ENCODE assay signal across 19 mouse cellular contexts in genomic region chr4:47075054-47075453, GRCm38 (mm10). TPM values are rescaled to one million over a fixed set of nuclear protein-coding genes. Genes with fewer than 3 reads are reported as not detected.
DNase-seq lines count a peak whose midpoint lies in the region; ATAC-seq and TF ChIP-seq lines count a peak whose summit lies in the region.
"Had no signal": no experiment of that assay in that cellular context is flagged by ENCODE, and none has a peak within 500 bp of the region (broad histone marks: within the 10 kb centered on the region; RNA-seq: fewer than 3 reads in every experiment).

No protein-coding gene starts in this region.

- peak; percentile 39 for DNase-seq in embryonic facial prominence, embryonic 14.5 days (ENCODE audit: low spot score)
- DNase-seq in embryonic facial prominence, embryonic 10.5 days (ENCODE audit: low spot score): no peak
- peak; percentile 67 for DNase-seq in lung, postnatal 0 days (ENCODE audit: low spot score)
- DNase-seq in lung, adult 2 months: no peak
- DNase-seq in cerebellum, postnatal 14 days: no peak
- DNase-seq: adrenal gland, postnatal 25 days; cerebellum, adult 9-10 months; forebrain, postnatal 0 days; kidney, adult 2 months; kidney, postnatal 14 days; midbrain, embryonic 14.5 days; right cerebral cortex, postnatal 14 days had no signal

- no peak overlapping the region for H3K27ac ChIP-seq in embryonic facial prominence, embryonic 14.5 days (replicated peaks; ENCODE audit: low read depth, low read length)
- no peak overlapping the region for H3K27ac ChIP-seq in embryonic facial prominence, embryonic 10.5 days (replicated peaks)
- no peak overlapping the region for H3K27ac ChIP-seq in lung, postnatal 0 days (ENCODE audit: low read length)
- no peak overlapping the region for H3K27ac ChIP-seq in intestine, embryonic 16.5 days (ENCODE audit: low read length)
- peak overlapping the region; percentile 57; the same call in 1 of the 2 replicates for H3K27ac ChIP-seq in stomach, embryonic 15.5 days
- no peak overlapping the region for H3K27ac ChIP-seq in hindbrain, embryonic 12.5 days
- H3K27ac ChIP-seq: hindbrain, embryonic 10.5 days; hindbrain, postnatal 0 days had no signal

- H3K9ac ChIP-seq in embryonic facial prominence, embryonic 14.5 days (ENCODE audit: low read depth, low read length): no peak overlapping the region
- no peak overlapping the region for H3K9ac ChIP-seq in lung, postnatal 0 days (replicated peaks; ENCODE audit: low read depth)
- no peak overlapping the region for H3K9ac ChIP-seq in intestine, embryonic 16.5 days (ENCODE audit: low read depth, low read length)
- no peak overlapping the region for H3K9ac ChIP-seq in stomach, embryonic 15.5 days
- H3K9ac ChIP-seq in hindbrain, embryonic 12.5 days: no peak overlapping the region
- H3K9ac ChIP-seq: forebrain, postnatal 0 days had no signal

- 27% methylated on average over 2 of the region's 2 CpGs for whole genome bisulfite sequencing in embryonic facial prominence, embryonic 14.5 days
- 38% methylated on average over 2 of the region's 2 CpGs for WGBS in embryonic facial prominence, embryonic 10.5 days
- WGBS in lung, postnatal 0 days: 10% methylated on average over 2 of the region's 2 CpGs
- 39% methylated on average over 2 of the region's 2 CpGs for WGBS in lung, adult 2 months
- WGBS in intestine, embryonic 16.5 days: 33% methylated on average over 2 of the region's 2 CpGs
- 25% methylated on average over 2 of the region's 2 CpGs for WGBS in stomach, embryonic 15.5 days
- 44% methylated on average over 2 of the region's 2 CpGs for WGBS in hindbrain, embryonic 12.5 days

- H3K36me3 ChIP-seq in embryonic facial prominence, embryonic 14.5 days (ENCODE audit: control insufficient read depth, insufficient read depth, low read length): no peaks in the 10 kb centered on the region
- H3K36me3 ChIP-seq in embryonic facial prominence, embryonic 10.5 days (replicated peaks): no peaks in the 10 kb centered on the region
- no peaks in the 10 kb centered on the region for H3K36me3 ChIP-seq in lung, postnatal 0 days (ENCODE audit: insufficient read depth, low read length)
- H3K36me3 ChIP-seq in intestine, embryonic 16.5 days (ENCODE audit: control insufficient read depth, insufficient read depth, low read length): no peaks in the 10 kb centered on the region
- H3K36me3 ChIP-seq in stomach, embryonic 15.5 days: no peaks in the 10 kb centered on the region
- no peaks in the 10 kb centered on the region for H3K36me3 ChIP-seq in hindbrain, embryonic 12.5 days
- H3K36me3 ChIP-seq: hindbrain, embryonic 10.5 days had no signal

- H3K4me3 ChIP-seq in embryonic facial prominence, embryonic 14.5 days (ENCODE audit: low read depth, low read length): no peak overlapping the region
- no peak overlapping the region for H3K4me3 ChIP-seq in embryonic facial prominence, embryonic 10.5 days
- no peak overlapping the region for H3K4me3 ChIP-seq in lung, postnatal 0 days (ENCODE audit: low read depth, low read length)
- H3K4me3 ChIP-seq in lung, adult 2 months (replicated peaks; ENCODE audit: extremely low read depth, low read depth, low read length): no peak overlapping the region
- no peak overlapping the region for H3K4me3 ChIP-seq in intestine, embryonic 16.5 days (ENCODE audit: low read length)
- H3K4me3 ChIP-seq in stomach, embryonic 15.5 days (replicated peaks): no peak overlapping the region
- no peak overlapping the region for H3K4me3 ChIP-seq in hindbrain, embryonic 12.5 days
- H3K4me3 ChIP-seq: hindbrain, embryonic 10.5 days; megakaryocyte, embryonic 14.5 days had no signal

- no peaks in the 10 kb centered on the region for H3K27me3 ChIP-seq in embryonic facial prominence, embryonic 14.5 days (replicated peaks; ENCODE audit: control insufficient read depth, insufficient read depth, low read length)
- no peaks in the 10 kb centered on the region for H3K27me3 ChIP-seq in embryonic facial prominence, embryonic 10.5 days (replicated peaks; ENCODE audit: low read depth, poor library complexity, severe bottlenecking)
- no peaks in the 10 kb centered on the region for H3K27me3 ChIP-seq in lung, postnatal 0 days (replicated peaks; ENCODE audit: insufficient read depth, low read length)
- H3K27me3 ChIP-seq in intestine, embryonic 16.5 days (replicated peaks; ENCODE audit: control insufficient read depth, insufficient read depth, low read length): no peaks in the 10 kb centered on the region
- H3K27me3 ChIP-seq in stomach, embryonic 15.5 days (replicated peaks): no peaks in the 10 kb centered on the region
- H3K27me3 ChIP-seq in hindbrain, embryonic 12.5 days: no peaks in the 10 kb centered on the region

- no peak for TF ChIP-seq POLR2A in lung, adult 2 months (IDR thresholded peaks at IDR 0.05; ENCODE audit: borderline replicate concordance, extremely low read depth, low read depth, low read length)

- H3K9me3 ChIP-seq in embryonic facial prominence, embryonic 14.5 days (ENCODE audit: control insufficient read depth, low read length): no peaks in the 10 kb centered on the region
- peaks cover 3% of the 10 kb centered on the region; the same call in 1 of the 2 replicates for H3K9me3 ChIP-seq in embryonic facial prominence, embryonic 10.5 days
- no peaks in the 10 kb centered on the region for H3K9me3 ChIP-seq in lung, postnatal 0 days (ENCODE audit: low read length)
- H3K9me3 ChIP-seq in intestine, embryonic 16.5 days (ENCODE audit: control insufficient read depth, low read length): no peaks in the 10 kb centered on the region
- no peaks in the 10 kb centered on the region for H3K9me3 ChIP-seq in stomach, embryonic 15.5 days
- H3K9me3 ChIP-seq in hindbrain, embryonic 12.5 days (replicated peaks): no peaks in the 10 kb centered on the region
- H3K9me3 ChIP-seq: hindbrain, embryonic 10.5 days; megakaryocyte, embryonic 14.5 days had no signal

- ATAC-seq in embryonic facial prominence, embryonic 14.5 days (ENCODE audit: low read depth): peak; percentile 41
- peak; percentile 86 for ATAC-seq in lung, postnatal 0 days
- ATAC-seq in intestine, embryonic 16.5 days: peak; percentile 53
- peak; percentile 92 for ATAC-seq in stomach, embryonic 15.5 days (ENCODE audit: insufficient read depth, low FRiP score, low read depth)
- ATAC-seq in hindbrain, embryonic 12.5 days (ENCODE audit: low FRiP score): no peak
- ATAC-seq: CD4-positive, CD25-positive, alpha-beta regulatory T cell, adult 4 months; forebrain, postnatal 0 days; hindbrain, postnatal 0 days had no signal

- no peak overlapping the region for H3K4me2 ChIP-seq in embryonic facial prominence, embryonic 14.5 days (ENCODE audit: low read depth, low read length)
- no peak overlapping the region for H3K4me2 ChIP-seq in lung, postnatal 0 days (replicated peaks; ENCODE audit: low read depth, low read length)
- H3K4me2 ChIP-seq in intestine, embryonic 16.5 days (ENCODE audit: low read depth, low read length): no peak overlapping the region
- H3K4me2 ChIP-seq in stomach, embryonic 15.5 days: no peak overlapping the region
- H3K4me2 ChIP-seq in hindbrain, embryonic 12.5 days (replicated peaks): no peak overlapping the region

- no peak for TF ChIP-seq CTCF in lung, postnatal 0 days (IDR thresholded peaks at IDR 0.05)
- TF ChIP-seq CTCF in lung, adult 2 months (IDR thresholded peaks at IDR 0.05; ENCODE audit: insufficient read depth, low read length): no peak

- no peak for TF ChIP-seq EP300 in lung, postnatal 0 days (IDR thresholded peaks at IDR 0.05)

- H3K4me1 ChIP-seq in embryonic facial prominence, embryonic 14.5 days (ENCODE audit: control insufficient read depth, insufficient read depth, low read length): no peaks in the 10 kb centered on the region
- H3K4me1 ChIP-seq in embryonic facial prominence, embryonic 10.5 days: no peaks in the 10 kb centered on the region
- no peaks in the 10 kb centered on the region for H3K4me1 ChIP-seq in lung, postnatal 0 days (ENCODE audit: insufficient read depth, low read depth, low read length)
- no peaks in the 10 kb centered on the region for H3K4me1 ChIP-seq in lung, adult 2 months (ENCODE audit: control insufficient read depth, insufficient read depth, low read length)
- 0 out of 2 replicates have a peak, but pooled peaks cover 3% of the 10 kb centered on the region for H3K4me1 ChIP-seq in intestine, embryonic 16.5 days (ENCODE audit: control insufficient read depth, insufficient read depth, low read length)
- no peaks in the 10 kb centered on the region for H3K4me1 ChIP-seq in stomach, embryonic 15.5 days
- H3K4me1 ChIP-seq in hindbrain, embryonic 12.5 days: no peaks in the 10 kb centered on the region
- H3K4me1 ChIP-seq: hindbrain, embryonic 10.5 days; megakaryocyte, embryonic 14.5 days had no signal

RNA-seq across cellular contexts. Expression of gene Galnt12, which starts 16.7 kb away (rescaled TPM):
- 4.5 and 6.4 TPM in 2 replicates for polyA plus RNA-seq in embryonic facial prominence, embryonic 14.5 days (2014; fragmentation: Nextera tagmentation; extraction: Ambion mirVana)
- 3.1 and 3.4 TPM in 2 replicates for polyA plus RNA-seq in embryonic facial prominence, embryonic 10.5 days (2016; fragmentation: Nextera tagmentation; extraction: Ambion mirVana)
- polyA plus RNA-seq in lung, postnatal 0 days (2015; fragmentation: Nextera tagmentation; extraction: Ambion mirVana): 2.9 and 3.2 TPM in 2 replicates
- polyA plus RNA-seq in lung, adult 2 months (2012; rRNA removed): 3.3 and 3.8 TPM in 2 replicates
- 21.0 and 21.4 TPM in 2 replicates for polyA plus RNA-seq in intestine, embryonic 16.5 days (2015; fragmentation: Nextera tagmentation; extraction: Ambion mirVana)
- 32.2 and 34.4 TPM in 2 replicates for polyA plus RNA-seq in stomach, embryonic 15.5 days (2015; fragmentation: Nextera tagmentation; extraction: Ambion mirVana)
- 2.3 and 3.4 TPM in 2 replicates for polyA plus RNA-seq in hindbrain, embryonic 12.5 days (2016; fragmentation: Nextera tagmentation; extraction: Ambion mirVana)

RNA-seq across cellular contexts. Expression of gene Anks6, which starts 17.8 kb away (rescaled TPM):
- 5.9 and 6.3 TPM in 2 replicates for polyA plus RNA-seq in embryonic facial prominence, embryonic 14.5 days (2014; fragmentation: Nextera tagmentation; extraction: Ambion mirVana)
- 4.3 and 4.8 TPM in 2 replicates for polyA plus RNA-seq in embryonic facial prominence, embryonic 10.5 days (2016; fragmentation: Nextera tagmentation; extraction: Ambion mirVana)
- 1.4 TPM in 2 replicates for polyA plus RNA-seq in lung, postnatal 0 days (2015; fragmentation: Nextera tagmentation; extraction: Ambion mirVana)
- 4.7 and 6.5 TPM in 2 replicates for polyA plus RNA-seq in lung, adult 2 months (2012; rRNA removed)
- 1.1 and 1.4 TPM in 2 replicates for polyA plus RNA-seq in intestine, embryonic 16.5 days (2015; fragmentation: Nextera tagmentation; extraction: Ambion mirVana)
- polyA plus RNA-seq in stomach, embryonic 15.5 days (2015; fragmentation: Nextera tagmentation; extraction: Ambion mirVana): 4.5 and 5.0 TPM in 2 replicates
- polyA plus RNA-seq in hindbrain, embryonic 12.5 days (2016; fragmentation: Nextera tagmentation; extraction: Ambion mirVana): 6.6 and 7.5 TPM in 2 replicates
- polyA plus RNA-seq: CD4-positive, CD25-positive, alpha-beta regulatory T cell, adult 4 months had no signal

Comparison
In these comparisons a context has a peak if more than half of its experiments do, and no peak if none do; other contexts are left out.
1. DNase-seq: peak in embryonic facial prominence, embryonic 14.5 days (single experiment) and lung, postnatal 0 days (single experiment); none in embryonic facial prominence, embryonic 10.5 days (single experiment), lung, adult 2 months (single experiment) and cerebellum, postnatal 14 days (0 of 2).